Mouse (Mus musculus) stomach, postnatal 0 days (tissue): ENCODE results near the gene Fli1.

Experiments
- CTCF ChIP-seq: IDR thresholded peaks from 2 replicates; pipeline ENCODE4 v1.5.1; 2016; ENCODE audit warnings: antibody characterized with exemption, low read depth, mild to moderate bottlenecking, moderate library complexity
- EP300 ChIP-seq: optimal IDR thresholded peaks from 2 replicates; pipeline ENCODE3; 2016; ENCODE audit warnings: antibody characterized with exemption

GRCm38 (mm10) chr9:32391092-32391491, 151.6 kb downstream of the Fli1 start:
- TF ChIP-seq CTCF, result no peak
- TF ChIP-seq EP300, result no peak
